Mouse (Mus musculus): ENCODE measurements around the gene Mss51. TPM values are rescaled to one million over a fixed set of nuclear protein-coding genes. Genes with fewer than 3 reads are reported as not detected.

Mss51 gene
- 5.6 and 6.3 TPM in 2 replicates for polyA plus RNA-seq (2012; rRNA removed)
- 1.5 and 1.8 TPM in 2 replicates for polyA plus RNA-seq (2014; fragmentation: Nextera tagmentation; extraction: Ambion mirVana)

- H3K4me2 ChIP-seq (replicated peaks; ENCODE audit: low read depth, low read length, severe bottlenecking): no peak within 1 kb of the TSS
- no peak for TF ChIP-seq POLR2A (IDR thresholded peaks at IDR 0.05; ENCODE audit: borderline replicate concordance, extremely low read depth, insufficient read depth, insufficient read length)
- H3K4me3 ChIP-seq (replicated peaks; ENCODE audit: low read length): no peak within 1 kb of the TSS
- H3K9ac ChIP-seq (ENCODE audit: low read depth, low read length, severe bottlenecking): no peak within 1 kb of the TSS
- no peaks in the 10 kb centered on the region for H3K9me3 ChIP-seq (ENCODE audit: control insufficient read depth, low read length)
- H3K4me1 ChIP-seq (ENCODE audit: control insufficient read depth, insufficient read depth, low read length): no peaks in the 10 kb centered on the region
- no peak for DNase-seq (ENCODE audit: low spot score)
- 76% methylated on average over 2 of the region's 2 CpGs for WGBS
- no peak within 1 kb of the TSS for H3K27ac ChIP-seq (replicated peaks; ENCODE audit: low read depth, low read length)
- no peak for ATAC-seq (ENCODE audit: low FRiP score, low read depth)
- peaks cover 49% of the 10 kb centered on the region for H3K36me3 ChIP-seq (ENCODE audit: control insufficient read depth, insufficient read depth, low read length)
- H3K27me3 ChIP-seq (ENCODE audit: control insufficient read depth, insufficient read depth, low read length): no peaks in the 10 kb centered on the region
These were observed at the start of gene Mss51 for GRCm38 (mm10) chr14:20496603-20497002. Gene Mss51, minus strand, starts transcription at chr14:20496901.

- H3K27me3 ChIP-seq (ENCODE audit: control insufficient read depth, insufficient read depth, low read length): no peaks in the 10 kb centered on the region
- peaks cover 13% of the 10 kb centered on the region for H3K4me1 ChIP-seq (ENCODE audit: control insufficient read depth, insufficient read depth, low read length)
- TF ChIP-seq POLR2A (IDR thresholded peaks at IDR 0.05; ENCODE audit: borderline replicate concordance, extremely low read depth, insufficient read depth, insufficient read length): no peak
- peak within 1 kb of the TSS; percentile 51 for H3K4me2 ChIP-seq (replicated peaks; ENCODE audit: low read depth, low read length, severe bottlenecking)
- H3K9ac ChIP-seq (ENCODE audit: low read depth, low read length, severe bottlenecking): peak within 1 kb of the TSS; percentile 98
- H3K27ac ChIP-seq (replicated peaks; ENCODE audit: low read depth, low read length): peak within 1 kb of the TSS; percentile 98
- H3K36me3 ChIP-seq (ENCODE audit: control insufficient read depth, insufficient read depth, low read length): peaks cover 28% of the 10 kb centered on the region
- WGBS: 4% methylated on average over 25 of the region's 29 CpGs
- H3K4me3 ChIP-seq (replicated peaks; ENCODE audit: low read length): peak within 1 kb of the TSS; percentile 84
- peak; percentile 94 for DNase-seq (ENCODE audit: low spot score)
- peak; percentile 93 for ATAC-seq (ENCODE audit: low FRiP score, low read depth)
- H3K9me3 ChIP-seq (ENCODE audit: control insufficient read depth, low read length): no peaks in the 10 kb centered on the region
These were observed 49.7 kb upstream of the Mss51 start, which contains the start of gene Ppp3cb for GRCm38 (mm10) chr14:20546415-20546814. Gene Ppp3cb, minus strand, starts transcription at chr14:20546573.

GRCm38 (mm10) chr14:20545529-20546331, 49.0 kb upstream of the Mss51 start:
- Histone ChIP-seq H3K4me1 (ENCODE audit: control insufficient read depth, insufficient read depth, low read length) (peaks cover 13% of the 10 kb centered on the region), H3K9me3 (ENCODE audit: control insufficient read depth, low read length) (no peaks in the 10 kb centered on the region), H3K36me3 (ENCODE audit: control insufficient read depth, insufficient read depth, low read length) (peaks cover 22% of the 10 kb centered on the region), H3K4me2 (replicated peaks; ENCODE audit: low read depth, low read length, severe bottlenecking) (peak overlapping the region; percentile 51), H3K27ac (replicated peaks; ENCODE audit: low read depth, low read length) (peak overlapping the region; percentile 98), H3K27me3 (ENCODE audit: control insufficient read depth, insufficient read depth, low read length) (no peaks in the 10 kb centered on the region), H3K4me3 (replicated peaks; ENCODE audit: low read length) (peak overlapping the region; percentile 84), H3K9ac (ENCODE audit: low read depth, low read length, severe bottlenecking) (peak overlapping the region; percentile 98)
- under 1% methylated on average over 61 of the region's 67 CpGs for WGBS
- DNase-seq (ENCODE audit: low spot score) (peak; percentile 83), ATAC-seq (ENCODE audit: low FRiP score, low read depth) (peak; percentile 91)
- peak; percentile 65; the same call in 1 of the 2 replicates for TF ChIP-seq POLR2A (IDR thresholded peaks at IDR 0.05; ENCODE audit: borderline replicate concordance, extremely low read depth, insufficient read depth, insufficient read length)

GRCm38 (mm10) chr14:20544467-20545411, 48.0 kb upstream of the Mss51 start:
- Histone ChIP-seq H3K4me1 (ENCODE audit: control insufficient read depth, insufficient read depth, low read length) (peaks cover 13% of the 10 kb centered on the region), H3K27ac (replicated peaks; ENCODE audit: low read depth, low read length) (no peak overlapping the region), H3K4me2 (replicated peaks; ENCODE audit: low read depth, low read length, severe bottlenecking) (peak overlapping the region; percentile 51), H3K36me3 (ENCODE audit: control insufficient read depth, insufficient read depth, low read length) (peaks cover 14% of the 10 kb centered on the region), H3K4me3 (replicated peaks; ENCODE audit: low read length) (peak overlapping the region; percentile 84), H3K27me3 (ENCODE audit: control insufficient read depth, insufficient read depth, low read length) (no peaks in the 10 kb centered on the region), H3K9me3 (ENCODE audit: control insufficient read depth, low read length) (no peaks in the 10 kb centered on the region), H3K9ac (ENCODE audit: low read depth, low read length, severe bottlenecking) (no peak overlapping the region)
- no peak for TF ChIP-seq POLR2A (IDR thresholded peaks at IDR 0.05; ENCODE audit: borderline replicate concordance, extremely low read depth, insufficient read depth, insufficient read length)
- no peak for DNase-seq (ENCODE audit: low spot score)
- WGBS: 72% methylated on average over 7 of the region's 7 CpGs
- no peak for ATAC-seq (ENCODE audit: low FRiP score, low read depth)

GRCm38 (mm10) chr14:20529643-20530042, 32.9 kb upstream of the Mss51 start:
- TF ChIP-seq POLR2A (IDR thresholded peaks at IDR 0.05; ENCODE audit: borderline replicate concordance, extremely low read depth, insufficient read depth, insufficient read length): no peak
- Histone ChIP-seq H3K27me3 (ENCODE audit: control insufficient read depth, insufficient read depth, low read length) (no peaks in the 10 kb centered on the region), H3K9me3 (ENCODE audit: control insufficient read depth, low read length) (no peaks in the 10 kb centered on the region), H3K27ac (replicated peaks; ENCODE audit: low read depth, low read length) (no peak overlapping the region), H3K4me2 (replicated peaks; ENCODE audit: low read depth, low read length, severe bottlenecking) (no peak overlapping the region), H3K4me1 (ENCODE audit: control insufficient read depth, insufficient read depth, low read length) (no peaks in the 10 kb centered on the region), H3K36me3 (ENCODE audit: control insufficient read depth, insufficient read depth, low read length) (peaks cover 16% of the 10 kb centered on the region; the same call in 1 of the 2 replicates), H3K9ac (ENCODE audit: low read depth, low read length, severe bottlenecking) (no peak overlapping the region), H3K4me3 (replicated peaks; ENCODE audit: low read length) (no peak overlapping the region)
- WGBS: 93% methylated on average over 4 of the region's 4 CpGs
- no peak for DNase-seq (ENCODE audit: low spot score)
- ATAC-seq (ENCODE audit: low FRiP score, low read depth): no peak

Data from limb, embryonic 14.5 days (tissue).